Mouse (Mus musculus) cerebellum, adult 2 months (tissue): ENCODE data around the gene Galnt3.

ENCODE experiments used
- CTCF ChIP-seq: fragments of 200-500 bp; IDR thresholded peaks from 2 replicates; pipeline ENCODE4 v1.5.1; 2011; ENCODE audit warnings: low read depth, mild to moderate bottlenecking, control low read depth, low read length, moderate library complexity, borderline replicate concordance; ENCODE audit not compliant: insufficient read depth
- POLR2A ChIP-seq: fragments of 200-500 bp; IDR thresholded peaks from 2 replicates; pipeline ENCODE4 v1.6.1; 2011; ENCODE audit warnings: low read length, control low read depth, borderline replicate concordance; ENCODE audit not compliant: insufficient read depth

DNA sequence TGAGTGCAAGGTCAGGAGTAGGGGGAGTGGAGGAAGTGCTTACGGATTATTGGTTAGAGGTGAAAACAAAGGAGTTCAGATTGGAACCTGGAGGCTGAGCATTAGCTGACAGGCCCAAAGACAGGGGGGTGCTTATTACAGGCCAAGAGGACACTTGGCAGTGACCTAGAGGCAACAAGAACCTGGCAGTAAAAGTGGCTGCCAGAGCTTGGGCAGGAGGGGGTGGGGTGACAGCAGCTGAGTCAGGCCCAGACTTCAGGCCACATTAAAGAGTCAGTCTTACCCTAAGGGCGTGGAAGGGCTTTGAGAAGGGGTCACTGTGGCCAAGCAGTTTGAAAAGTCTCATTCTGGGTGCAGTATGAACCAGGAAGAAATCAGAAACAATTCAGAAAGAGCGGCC, 7.1 kb downstream of the Galnt3 start:
- TF ChIP-seq CTCF (no peak), POLR2A (no peak)
